Mouse (Mus musculus) forebrain, postnatal 0 days (tissue): ENCODE results near the gene Dusp1. TPM values are rescaled to one million over a fixed set of nuclear protein-coding genes. Genes with fewer than 3 reads are reported as not detected.
A peak's percentile ranks its signal among the peaks of the same experiment; 100 is the strongest.

Experiments used
- ATAC-seq: fragments of 200-750 bp; cut with Nextera tagmentation; 2 replicates; pipeline ENCODE4 v1.8.0; 2017; ENCODE audit warnings: mild to moderate bottlenecking, moderate library complexity
- DNase-seq: peaks from one replicate; pipeline ENCODE4 v3.0.0-alpha.2; 2015
- H3K27ac ChIP-seq: fragments of 300-500 bp; sonication (generic); 2 replicates; pipeline ENCODE4 v1.5.1; 2014; ENCODE audit warnings: low read depth, mild to moderate bottlenecking, antibody characterized with exemption, low read length, moderate library complexity, mixed read lengths
- H3K27me3 ChIP-seq: fragments of 300-500 bp; sonication (generic); 2 replicates; pipeline ENCODE4 v1.6.1; 2014; ENCODE audit warnings: mild to moderate bottlenecking, low read length, mixed read lengths; ENCODE audit not compliant: insufficient read depth
- H3K36me3 ChIP-seq: fragments of 300-500 bp; sonication (generic); 2 replicates; pipeline ENCODE4 v1.6.1; 2014; ENCODE audit warnings: mild to moderate bottlenecking, moderate library complexity; ENCODE audit not compliant: insufficient read depth
- H3K4me1 ChIP-seq: fragments of 300-500 bp; sonication (generic); 2 replicates; pipeline ENCODE4 v1.6.1; 2014; ENCODE audit warnings: antibody characterized with exemption; ENCODE audit not compliant: insufficient read depth
- H3K4me2 ChIP-seq: fragments of 300-500 bp; sonication (generic); 2 replicates; pipeline ENCODE4 v1.6.1; 2014; ENCODE audit warnings: low read depth, mild to moderate bottlenecking, moderate library complexity
- H3K4me3 ChIP-seq: fragments of 300-500 bp; sonication (generic); 2 replicates; pipeline ENCODE4 v1.5.1; 2014; ENCODE audit warnings: low read depth, low read length, mixed read lengths
- H3K9ac ChIP-seq: fragments of 300-500 bp; sonication (generic); 2 replicates; pipeline ENCODE4 v1.6.1; 2014; ENCODE audit warnings: mild to moderate bottlenecking
- H3K9me3 ChIP-seq: fragments of 300-500 bp; sonication (generic); 2 replicates; pipeline ENCODE4 v1.6.1; 2016; ENCODE audit warnings: low read length
- CTCF ChIP-seq: sonication (generic); IDR thresholded peaks from 2 replicates; pipeline ENCODE4 v1.5.1; 2016; ENCODE audit warnings: antibody characterized with exemption, control low read depth, low read depth
- WGBS: fragments of 180-500 bp; shearing (Covaris S2); extraction: QIAGEN DNeasy Blood & Tissue Kit; methylation state at CpG from one replicate; pipeline ENCODE4 v1.1.7; 2014; 5-methylcytosine and 5-hydroxymethylcytosine counted together
- polyA plus RNA-seq: library from polyadenylated mRNA; unstranded; fragments of >200 nt; fragmentation: Nextera tagmentation; extraction: Ambion mirVana; gene quantifications from 2 replicates; pipeline ENCODE4 v1.2.1, GENCODE M21; 2015
- total RNA-seq: library from RNA; depleted of rRNA; stranded (reverse); fragments of >200 nt; gene quantifications from 2 replicates; pipeline ENCODE4 v1.2.3, GENCODE M21; 2014; rRNA removed

Gene Dusp1
- total RNA-seq (32.7 and 41.0 TPM in 2 replicates), polyA plus RNA-seq (36.0 and 38.5 TPM in 2 replicates)

DNA sequence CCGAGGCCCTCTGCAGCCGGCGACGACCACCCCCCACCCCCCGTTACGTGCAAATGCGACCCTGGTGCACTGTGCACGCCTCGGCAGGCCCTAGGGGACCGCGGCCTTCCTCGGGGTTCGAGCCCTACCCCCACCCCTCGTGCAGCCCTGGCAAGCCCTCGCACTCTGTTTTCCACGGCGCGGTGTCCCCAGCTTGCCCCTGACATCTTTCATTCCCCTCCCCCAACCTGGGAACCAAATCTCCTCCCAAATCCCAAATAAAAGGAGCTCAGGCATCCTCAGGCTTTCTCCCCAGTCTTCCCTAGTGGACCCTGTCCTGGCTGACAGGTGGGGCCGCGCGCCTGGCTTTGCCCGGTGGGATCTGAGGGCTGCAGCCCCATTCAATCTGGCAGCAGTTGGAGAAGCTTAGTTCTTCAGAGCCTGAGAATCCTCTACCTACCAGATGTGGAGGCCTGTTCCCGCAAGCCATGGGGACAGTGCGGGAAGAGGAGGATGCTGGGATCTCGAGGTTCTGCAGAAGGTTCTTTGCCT lies at the start of gene Dusp1:
TSS of gene Dusp1 (minus strand) at position 478 of the 531 bp plus-strand sequence.
- DNase-seq (peak; percentile 37), ATAC-seq (peak; percentile 79)
- Histone ChIP-seq H3K9ac (peak within 1 kb of the TSS; percentile 79), H3K4me1 (peaks cover 14% of the 10 kb centered on the region), H3K4me3 (peak within 1 kb of the TSS; percentile 70), H3K4me2 (peak within 1 kb of the TSS; percentile 84), H3K9me3 (no peaks in the 10 kb centered on the region), H3K27ac (peak within 1 kb of the TSS; percentile 79), H3K27me3 (no peaks in the 10 kb centered on the region), H3K36me3 (peaks cover 17% of the 10 kb centered on the region; the same call in 1 of the 2 replicates)
- WGBS: under 1% methylated on average over 25 of the region's 25 CpGs
- no peak for TF ChIP-seq CTCF

DNA sequence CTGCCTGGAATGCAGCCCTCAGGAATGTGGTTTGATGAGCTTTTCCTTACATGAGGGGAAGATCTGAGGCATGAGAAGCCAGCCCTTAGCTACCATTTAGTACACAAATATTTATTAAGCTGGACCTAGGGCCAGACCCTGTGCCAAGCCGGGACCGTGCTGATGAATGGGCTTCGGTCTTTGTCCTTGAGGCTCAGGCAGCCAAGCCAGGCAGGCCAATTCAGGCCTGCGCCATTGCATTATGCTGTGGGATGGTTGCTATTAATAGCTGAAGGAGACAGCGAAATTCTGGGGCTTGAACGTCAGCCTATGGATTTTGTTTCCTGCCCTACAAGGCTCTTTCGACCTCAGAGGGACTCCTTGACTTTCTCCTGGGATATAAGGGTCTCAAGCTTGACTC lies 49.4 kb upstream of the Dusp1 start:
- TF ChIP-seq CTCF: no peak
- peak; percentile 17 for DNase-seq
- H3K36me3 ChIP-seq: peaks cover 52% of the 10 kb centered on the region

GRCm38 (mm10) chr17:26609820-26610219 lies 47.9 kb upstream of the Dusp1 start:
- DNase-seq: no peak
- no peak overlapping the region for H3K9ac ChIP-seq
- no peaks in the 10 kb centered on the region for H3K9me3 ChIP-seq
- H3K4me2 ChIP-seq: no peak overlapping the region
- H3K4me1 ChIP-seq: no peaks in the 10 kb centered on the region
- 81% methylated on average over 8 of the region's 8 CpGs for WGBS
- no peak overlapping the region for H3K4me3 ChIP-seq
- TF ChIP-seq CTCF: no peak
- no peak for ATAC-seq
- H3K36me3 ChIP-seq: peaks cover 40% of the 10 kb centered on the region
- H3K27ac ChIP-seq: no peak overlapping the region
- no peaks in the 10 kb centered on the region for H3K27me3 ChIP-seq

More for the DNA sequence above, 49.4 kb upstream of the Dusp1 start:
- Histone ChIP-seq H3K4me3 (no peak overlapping the region), H3K4me1 (no peaks in the 10 kb centered on the region), H3K27ac (peak overlapping the region; percentile 29; the same call in 1 of the 2 replicates), H3K27me3 (no peaks in the 10 kb centered on the region), H3K9ac (no peak overlapping the region), H3K9me3 (no peaks in the 10 kb centered on the region), H3K4me2 (no peak overlapping the region)
- no peak for ATAC-seq
- WGBS: 66% methylated on average over 7 of the region's 7 CpGs

DNA sequence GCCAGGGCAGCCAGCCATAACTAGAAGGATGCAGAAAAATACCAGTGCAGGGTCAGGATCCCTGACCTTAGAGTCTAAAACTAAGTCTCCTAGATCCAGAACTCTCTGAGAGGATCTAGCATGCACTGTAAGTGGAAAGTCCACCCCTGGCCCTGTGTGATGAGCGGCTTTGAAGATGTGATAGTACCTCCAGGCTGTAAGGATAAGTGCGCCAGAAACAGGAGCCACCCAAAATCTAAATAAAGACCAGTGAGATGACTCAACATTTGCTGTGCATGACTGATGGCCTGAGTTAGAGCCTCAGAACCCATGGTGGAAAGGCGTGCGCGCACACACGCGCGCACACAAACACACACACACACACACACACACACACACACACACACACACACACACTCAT lies 46.9 kb upstream of the Dusp1 start:
- Histone ChIP-seq H3K4me3 (no peak overlapping the region), H3K9me3 (no peaks in the 10 kb centered on the region), H3K9ac (no peak overlapping the region), H3K36me3 (peaks cover 36% of the 10 kb centered on the region), H3K27me3 (no peaks in the 10 kb centered on the region), H3K4me1 (no peaks in the 10 kb centered on the region), H3K4me2 (no peak overlapping the region), H3K27ac (no peak overlapping the region)
- no peak for DNase-seq
- no peak for TF ChIP-seq CTCF
- ATAC-seq: no peak
- WGBS: 99% methylated on average over 8 of the region's 8 CpGs

- no peak overlapping the region for H3K27ac ChIP-seq
- H3K36me3 ChIP-seq: peaks cover 32% of the 10 kb centered on the region
- no peak for TF ChIP-seq CTCF
- no peaks in the 10 kb centered on the region for H3K9me3 ChIP-seq
- H3K4me3 ChIP-seq: no peak overlapping the region
- WGBS: 85% methylated on average over 3 of the region's 3 CpGs
- no peak overlapping the region for H3K9ac ChIP-seq
- ATAC-seq (no peak), DNase-seq (no peak)
- no peaks in the 10 kb centered on the region for H3K4me1 ChIP-seq
- no peaks in the 10 kb centered on the region for H3K27me3 ChIP-seq
- H3K4me2 ChIP-seq: no peak overlapping the region
These were observed 46.4 kb upstream of the Dusp1 start for GRCm38 (mm10) chr17:26608348-26608747.

- no peak overlapping the region for H3K4me3 ChIP-seq
- no peak overlapping the region for H3K27ac ChIP-seq
- DNase-seq (no peak), ATAC-seq (no peak)
- peaks cover 23% of the 10 kb centered on the region for H3K36me3 ChIP-seq
- WGBS: 86% methylated on average over 2 of the region's 2 CpGs
- no peak overlapping the region for H3K4me2 ChIP-seq
- H3K4me1 ChIP-seq: no peaks in the 10 kb centered on the region
- H3K27me3 ChIP-seq: no peaks in the 10 kb centered on the region
- no peak overlapping the region for H3K9ac ChIP-seq
- H3K9me3 ChIP-seq: no peaks in the 10 kb centered on the region
- TF ChIP-seq CTCF: no peak
These were observed 44.6 kb upstream of the Dusp1 start for GRCm38 (mm10) chr17:26606516-26606915.

DNA sequence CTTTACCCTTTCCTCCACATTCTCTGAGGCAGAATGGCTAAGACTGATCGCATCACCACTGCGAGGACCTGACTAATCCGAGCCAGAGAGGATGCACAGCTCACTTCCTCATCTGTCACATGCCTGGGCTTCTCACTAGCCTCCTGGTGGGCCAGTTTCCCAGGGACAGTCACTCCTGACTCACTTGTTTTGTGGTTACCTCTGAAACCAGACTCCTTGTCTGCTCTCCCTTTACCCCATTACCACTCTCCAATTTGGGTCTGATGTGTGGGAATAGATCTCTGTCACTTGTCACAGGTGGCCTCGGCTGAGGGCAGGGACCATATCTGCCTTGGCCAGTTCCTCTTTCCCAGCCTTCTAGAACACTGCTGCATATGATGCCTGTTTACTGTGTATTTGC lies 43.7 kb upstream of the Dusp1 start:
- Histone ChIP-seq H3K9ac (no peak overlapping the region), H3K27ac (no peak overlapping the region), H3K36me3 (peaks cover 19% of the 10 kb centered on the region), H3K9me3 (no peaks in the 10 kb centered on the region), H3K4me1 (no peaks in the 10 kb centered on the region), H3K4me2 (no peak overlapping the region), H3K27me3 (no peaks in the 10 kb centered on the region), H3K4me3 (no peak overlapping the region)
- DNase-seq (no peak), ATAC-seq (no peak)
- TF ChIP-seq CTCF: no peak
- 92% methylated on average over 4 of the region's 4 CpGs for WGBS
